Mouse (Mus musculus): ENCODE results near the gene Wnt1. TPM values are rescaled to one million over a fixed set of nuclear protein-coding genes. Genes with fewer than 3 reads are reported as not detected.

Gene Wnt1
- polyA plus RNA-seq, 1 experiment from 2014 or later, result 0.10 TPM

DNA sequence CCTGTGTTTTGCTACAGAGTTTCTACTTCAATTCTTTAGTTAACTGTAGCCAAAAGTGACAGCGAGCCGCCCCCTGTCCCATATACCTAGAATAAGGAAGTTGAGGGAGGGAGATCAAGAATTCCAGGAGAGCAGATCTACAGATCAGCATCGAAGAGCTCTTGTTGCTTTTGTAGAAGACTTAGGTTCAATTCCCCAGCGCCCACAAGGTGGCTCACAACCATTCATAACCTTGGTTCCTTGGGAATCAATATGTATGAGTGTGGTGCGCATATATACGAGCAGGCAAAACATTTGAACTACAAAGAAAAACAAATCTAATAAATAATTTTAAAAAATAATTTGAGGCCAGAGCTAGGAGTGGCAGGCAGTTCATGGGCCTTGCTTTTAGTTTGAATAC, 8.5 kb upstream of the Wnt1 start:
- DNase-seq (ENCODE audit: low spot score) (no peak), ATAC-seq (ENCODE audit: low read depth) (no peak)
- H3K27ac ChIP-seq (replicated peaks; ENCODE audit: low read depth, low read length), result no peak overlapping the region
- no peaks in the 10 kb centered on the region for H3K36me3 ChIP-seq (ENCODE audit: control insufficient read depth, insufficient read depth, low read length)
- H3K27me3 ChIP-seq (replicated peaks; ENCODE audit: control insufficient read depth, insufficient read depth, low read length), result peaks cover 63% of the 10 kb centered on the region
- H3K4me1 ChIP-seq (ENCODE audit: control insufficient read depth, insufficient read depth, low read length), result peaks cover 14% of the 10 kb centered on the region; the same call in 1 of the 2 replicates
- no peak overlapping the region for H3K9ac ChIP-seq (ENCODE audit: low read depth, low read length)
- H3K9me3 ChIP-seq (ENCODE audit: control insufficient read depth, low read length), result peaks cover 4% of the 10 kb centered on the region; the same call in 1 of the 2 replicates
- no peak overlapping the region for H3K4me3 ChIP-seq (ENCODE audit: low read depth, low read length)
- no peak overlapping the region for H3K4me2 ChIP-seq (ENCODE audit: low read depth, low read length)
- WGBS, result 25% methylated on average over 6 of the region's 6 CpGs

DNA sequence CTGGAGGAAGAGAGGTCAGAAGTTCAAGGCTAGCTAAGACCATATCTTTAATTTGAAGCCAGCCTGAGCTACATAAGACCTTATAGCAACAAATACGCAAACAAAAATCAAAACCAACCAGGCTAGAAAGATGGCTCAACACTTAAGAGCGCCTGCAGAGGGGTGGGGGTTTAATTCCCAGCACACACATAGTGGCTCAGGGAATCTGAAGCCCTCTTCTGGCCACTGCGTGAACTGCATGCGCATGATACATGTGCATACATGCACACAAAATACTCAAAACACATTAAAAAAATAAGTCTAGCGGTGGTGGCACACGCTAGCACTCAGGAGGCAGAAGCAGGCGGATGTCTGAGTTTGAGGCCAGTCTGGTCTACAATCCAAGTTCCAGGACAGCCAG, 3.9 kb upstream of the Wnt1 start:
- Histone ChIP-seq H3K9ac (ENCODE audit: low read depth, low read length) (no peak overlapping the region), H3K27me3 (replicated peaks; ENCODE audit: control insufficient read depth, insufficient read depth, low read length) (peaks cover 57% of the 10 kb centered on the region), H3K27ac (replicated peaks; ENCODE audit: low read depth, low read length) (no peak overlapping the region), H3K4me3 (ENCODE audit: low read depth, low read length) (no peak overlapping the region), H3K4me2 (ENCODE audit: low read depth, low read length) (no peak overlapping the region), H3K9me3 (ENCODE audit: control insufficient read depth, low read length) (peaks cover 4% of the 10 kb centered on the region; the same call in 1 of the 2 replicates), H3K36me3 (ENCODE audit: control insufficient read depth, insufficient read depth, low read length) (no peaks in the 10 kb centered on the region), H3K4me1 (ENCODE audit: control insufficient read depth, insufficient read depth, low read length) (no peaks in the 10 kb centered on the region)
- DNase-seq (ENCODE audit: low spot score) (no peak), ATAC-seq (ENCODE audit: low read depth) (no peak)
- WGBS, result 39% methylated on average over 7 of the region's 7 CpGs

DNA sequence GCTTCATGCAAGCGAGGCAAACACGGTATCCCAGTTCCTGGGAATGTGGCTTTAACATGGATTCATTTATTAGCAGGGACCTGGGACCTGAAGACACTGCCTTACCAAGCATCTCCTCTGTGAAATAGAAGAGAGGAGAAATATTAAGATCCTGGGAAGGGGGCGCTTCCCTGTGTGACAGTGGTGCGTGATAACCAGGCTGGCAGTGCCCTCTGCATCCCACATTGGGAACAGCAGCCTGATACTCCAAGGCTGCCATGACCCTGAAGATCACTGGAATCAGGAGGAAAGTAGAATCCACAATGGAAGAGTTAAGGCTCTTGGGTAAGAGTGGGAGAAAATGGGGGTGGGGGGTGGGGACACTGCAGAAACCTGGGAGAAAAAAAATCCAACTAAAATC, 1.7 kb upstream of the Wnt1 start:
- H3K9ac ChIP-seq (ENCODE audit: low read depth, low read length), result no peak overlapping the region
- no peak overlapping the region for H3K4me3 ChIP-seq (ENCODE audit: low read depth, low read length)
- no peak overlapping the region for H3K4me2 ChIP-seq (ENCODE audit: low read depth, low read length)
- peaks cover 4% of the 10 kb centered on the region; the same call in 1 of the 2 replicates for H3K9me3 ChIP-seq (ENCODE audit: control insufficient read depth, low read length)
- peaks cover 66% of the 10 kb centered on the region for H3K27me3 ChIP-seq (replicated peaks; ENCODE audit: control insufficient read depth, insufficient read depth, low read length)
- no peaks in the 10 kb centered on the region for H3K36me3 ChIP-seq (ENCODE audit: control insufficient read depth, insufficient read depth, low read length)
- H3K4me1 ChIP-seq (ENCODE audit: control insufficient read depth, insufficient read depth, low read length), result 0 out of 2 replicates have a peak, but pooled peaks cover 8% of the 10 kb centered on the region
- DNase-seq (ENCODE audit: low spot score), result no peak
- 40% methylated on average over 4 of the region's 4 CpGs for WGBS
- no peak for ATAC-seq (ENCODE audit: low read depth)
- H3K27ac ChIP-seq (replicated peaks; ENCODE audit: low read depth, low read length), result no peak overlapping the region

DNA sequence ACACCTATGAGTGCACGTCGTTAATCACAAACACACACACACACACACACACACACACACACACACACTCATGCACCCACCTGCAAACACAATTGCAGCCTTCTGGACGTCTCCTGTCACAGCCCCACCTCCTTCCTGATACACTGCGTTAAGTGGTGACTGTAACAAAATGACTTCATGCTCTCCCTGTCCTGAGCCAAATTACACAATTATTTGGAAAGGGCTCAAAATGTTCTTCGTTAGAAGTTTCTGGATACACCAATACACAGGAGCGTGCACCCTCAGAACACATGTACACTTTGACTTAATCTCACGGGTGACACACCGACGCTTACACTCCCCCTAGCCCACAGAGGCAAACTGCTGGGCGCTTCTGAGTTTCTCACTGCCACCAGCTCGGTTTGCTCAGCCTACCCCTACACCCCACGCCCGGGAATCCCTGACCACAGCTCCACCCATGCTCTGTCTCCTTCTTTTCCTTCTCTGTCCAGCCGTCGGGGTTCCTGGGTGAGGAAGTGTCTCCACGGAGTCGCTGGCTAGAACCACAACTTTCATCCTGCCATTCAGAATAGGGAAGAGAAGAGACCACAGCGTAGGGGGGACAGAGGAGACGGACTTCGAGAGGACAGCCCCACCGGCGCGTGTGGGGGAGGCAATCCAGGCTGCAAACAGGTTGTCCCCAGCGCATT, 541 bp upstream of the Wnt1 start:
- no peak overlapping the region for H3K9ac ChIP-seq (ENCODE audit: low read depth, low read length)
- H3K4me2 ChIP-seq (ENCODE audit: low read depth, low read length), result no peak overlapping the region
- H3K9me3 ChIP-seq (ENCODE audit: control insufficient read depth, low read length), result peaks cover 4% of the 10 kb centered on the region; the same call in 1 of the 2 replicates
- no peaks in the 10 kb centered on the region for H3K36me3 ChIP-seq (ENCODE audit: control insufficient read depth, insufficient read depth, low read length)
- 0 out of 2 replicates have a peak, but pooled peaks cover 9% of the 10 kb centered on the region for H3K4me1 ChIP-seq (ENCODE audit: control insufficient read depth, insufficient read depth, low read length)
- DNase-seq (ENCODE audit: low spot score) (no peak), ATAC-seq (ENCODE audit: low read depth) (no peak)
- H3K4me3 ChIP-seq (ENCODE audit: low read depth, low read length), result peak overlapping the region; percentile 14; the same call in 1 of the 2 replicates
- peaks cover 73% of the 10 kb centered on the region for H3K27me3 ChIP-seq (replicated peaks; ENCODE audit: control insufficient read depth, insufficient read depth, low read length)
- H3K27ac ChIP-seq (replicated peaks; ENCODE audit: low read depth, low read length), result no peak overlapping the region
- WGBS, result 11% methylated on average over 24 of the region's 24 CpGs

DNA sequence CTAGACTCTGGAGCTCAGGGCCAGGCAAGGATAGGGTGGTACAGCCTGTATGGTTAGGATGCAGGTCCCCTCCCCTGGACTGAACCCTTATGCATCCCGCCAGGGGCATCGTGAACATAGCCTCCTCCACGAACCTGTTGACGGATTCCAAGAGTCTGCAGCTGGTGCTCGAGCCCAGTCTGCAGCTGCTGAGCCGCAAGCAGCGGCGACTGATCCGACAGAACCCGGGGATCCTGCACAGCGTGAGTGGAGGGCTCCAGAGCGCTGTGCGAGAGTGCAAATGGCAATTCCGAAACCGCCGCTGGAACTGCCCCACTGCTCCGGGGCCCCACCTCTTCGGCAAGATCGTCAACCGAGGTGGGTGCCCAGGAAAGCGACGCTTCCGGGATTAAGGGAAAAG, 1.1 kb downstream of the Wnt1 start:
- DNase-seq (ENCODE audit: low spot score) (no peak), ATAC-seq (ENCODE audit: low read depth) (0 out of 2 replicates have a peak, but pooled peaks have one; percentile 34)
- Histone ChIP-seq H3K4me1 (ENCODE audit: control insufficient read depth, insufficient read depth, low read length) (0 out of 2 replicates have a peak, but pooled peaks cover 9% of the 10 kb centered on the region), H3K27ac (replicated peaks; ENCODE audit: low read depth, low read length) (no peak overlapping the region), H3K27me3 (replicated peaks; ENCODE audit: control insufficient read depth, insufficient read depth, low read length) (peaks cover 90% of the 10 kb centered on the region), H3K36me3 (ENCODE audit: control insufficient read depth, insufficient read depth, low read length) (no peaks in the 10 kb centered on the region), H3K4me2 (ENCODE audit: low read depth, low read length) (peak overlapping the region; percentile 29), H3K9me3 (ENCODE audit: control insufficient read depth, low read length) (peaks cover 2% of the 10 kb centered on the region; the same call in 1 of the 2 replicates), H3K4me3 (ENCODE audit: low read depth, low read length) (peak overlapping the region; percentile 16), H3K9ac (ENCODE audit: low read depth, low read length) (no peak overlapping the region)
- under 1% methylated on average over 23 of the region's 23 CpGs for WGBS

DNA sequence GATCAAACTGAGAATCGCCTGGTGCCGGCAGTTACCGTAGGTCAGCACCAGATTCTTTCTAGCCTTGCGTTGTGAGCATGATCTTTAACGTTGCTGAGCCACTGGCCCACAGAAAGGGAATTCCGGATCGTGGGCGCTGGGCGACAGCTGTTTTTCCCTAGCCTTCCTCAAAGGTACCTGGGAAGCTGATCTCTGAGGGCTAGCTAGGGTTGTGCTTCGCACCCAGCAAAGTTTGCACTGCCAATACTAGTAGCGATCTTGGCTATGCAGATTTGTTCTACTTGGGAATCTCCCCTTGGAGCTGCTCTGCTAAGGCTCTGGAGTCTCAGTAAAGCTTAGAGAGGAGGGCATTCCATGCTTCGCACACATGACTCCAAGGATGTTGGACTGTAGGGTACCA, 1.6 kb downstream of the Wnt1 start:
- H3K4me3 ChIP-seq (ENCODE audit: low read depth, low read length), result peak overlapping the region; percentile 16; the same call in 1 of the 2 replicates
- peak overlapping the region; percentile 29 for H3K4me2 ChIP-seq (ENCODE audit: low read depth, low read length)
- peaks cover 94% of the 10 kb centered on the region for H3K27me3 ChIP-seq (replicated peaks; ENCODE audit: control insufficient read depth, insufficient read depth, low read length)
- 3% methylated on average over 12 of the region's 12 CpGs for WGBS
- DNase-seq (ENCODE audit: low spot score), result no peak
- no peak for ATAC-seq (ENCODE audit: low read depth)
- H3K27ac ChIP-seq (replicated peaks; ENCODE audit: low read depth, low read length), result no peak overlapping the region
- 0 out of 2 replicates have a peak, but pooled peaks cover 9% of the 10 kb centered on the region for H3K4me1 ChIP-seq (ENCODE audit: control insufficient read depth, insufficient read depth, low read length)
- H3K9me3 ChIP-seq (ENCODE audit: control insufficient read depth, low read length), result no peaks in the 10 kb centered on the region
- H3K9ac ChIP-seq (ENCODE audit: low read depth, low read length), result no peak overlapping the region
- no peaks in the 10 kb centered on the region for H3K36me3 ChIP-seq (ENCODE audit: control insufficient read depth, insufficient read depth, low read length)

DNA sequence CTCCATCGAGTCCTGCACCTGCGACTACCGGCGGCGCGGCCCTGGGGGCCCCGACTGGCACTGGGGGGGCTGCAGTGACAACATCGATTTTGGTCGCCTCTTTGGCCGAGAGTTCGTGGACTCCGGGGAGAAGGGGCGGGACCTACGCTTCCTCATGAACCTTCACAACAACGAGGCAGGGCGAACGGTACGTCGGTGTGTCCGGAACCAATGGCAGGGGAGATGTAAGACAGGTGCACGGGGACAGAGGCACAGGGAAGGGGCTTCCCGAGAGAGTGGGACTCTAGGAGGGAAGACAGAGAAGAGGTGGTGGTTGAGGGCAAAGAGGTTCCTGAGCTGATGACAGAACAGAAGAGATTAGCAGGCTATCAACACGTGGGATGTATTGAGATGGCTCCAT, 2.1 kb downstream of the Wnt1 start:
- Histone ChIP-seq H3K9me3 (ENCODE audit: control insufficient read depth, low read length) (no peaks in the 10 kb centered on the region), H3K4me2 (ENCODE audit: low read depth, low read length) (no peak overlapping the region), H3K9ac (ENCODE audit: low read depth, low read length) (no peak overlapping the region), H3K27me3 (replicated peaks; ENCODE audit: control insufficient read depth, insufficient read depth, low read length) (peaks cover 96% of the 10 kb centered on the region), H3K27ac (replicated peaks; ENCODE audit: low read depth, low read length) (no peak overlapping the region), H3K4me3 (ENCODE audit: low read depth, low read length) (peak overlapping the region; percentile 4; the same call in 1 of the 2 replicates), H3K4me1 (ENCODE audit: control insufficient read depth, insufficient read depth, low read length) (0 out of 2 replicates have a peak, but pooled peaks cover 9% of the 10 kb centered on the region), H3K36me3 (ENCODE audit: control insufficient read depth, insufficient read depth, low read length) (no peaks in the 10 kb centered on the region)
- DNase-seq (ENCODE audit: low spot score) (no peak), ATAC-seq (ENCODE audit: low read depth) (no peak)
- 2% methylated on average over 23 of the region's 23 CpGs for WGBS

DNA sequence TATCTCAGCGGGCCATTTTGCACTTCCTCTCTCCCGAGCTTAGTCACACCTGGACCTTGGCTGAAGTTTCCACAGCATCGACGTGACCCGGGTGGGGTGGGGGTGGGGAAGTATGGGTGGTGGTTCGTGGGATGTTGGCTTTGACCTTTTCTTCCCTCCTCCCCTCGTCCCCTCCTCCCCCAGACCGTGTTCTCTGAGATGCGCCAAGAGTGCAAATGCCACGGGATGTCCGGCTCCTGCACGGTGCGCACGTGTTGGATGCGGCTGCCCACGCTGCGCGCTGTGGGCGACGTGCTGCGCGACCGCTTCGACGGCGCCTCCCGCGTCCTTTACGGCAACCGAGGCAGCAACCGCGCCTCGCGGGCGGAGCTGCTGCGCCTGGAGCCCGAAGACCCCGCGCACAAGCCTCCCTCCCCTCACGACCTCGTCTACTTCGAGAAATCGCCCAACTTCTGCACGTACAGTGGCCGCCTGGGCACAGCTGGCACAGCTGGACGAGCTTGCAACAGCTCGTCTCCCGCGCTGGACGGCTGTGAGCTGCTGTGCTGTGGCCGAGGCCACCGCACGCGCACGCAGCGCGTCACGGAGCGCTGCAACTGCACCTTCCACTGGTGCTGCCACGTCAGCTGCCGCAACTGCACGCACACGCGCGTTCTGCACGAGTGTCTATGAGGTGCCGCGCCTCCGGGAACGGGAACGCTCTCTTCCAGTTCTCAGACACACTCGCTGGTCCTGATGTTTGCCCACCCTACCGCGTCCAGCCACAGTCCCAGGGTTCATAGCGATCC, 2.8 kb downstream of the Wnt1 start:
- 2% methylated on average over 55 of the region's 75 CpGs for WGBS
- H3K9me3 ChIP-seq (ENCODE audit: control insufficient read depth, low read length), result no peaks in the 10 kb centered on the region
- DNase-seq (ENCODE audit: low spot score), result no peak
- peak overlapping the region; percentile 30; the same call in 1 of the 2 replicates for H3K9ac ChIP-seq (ENCODE audit: low read depth, low read length)
- H3K4me1 ChIP-seq (ENCODE audit: control insufficient read depth, insufficient read depth, low read length), result 0 out of 2 replicates have a peak, but pooled peaks cover 9% of the 10 kb centered on the region
- ATAC-seq (ENCODE audit: low read depth), result no peak
- peak overlapping the region; percentile 48 for H3K4me2 ChIP-seq (ENCODE audit: low read depth, low read length)
- peak overlapping the region; percentile 33 for H3K4me3 ChIP-seq (ENCODE audit: low read depth, low read length)
- peaks cover 99% of the 10 kb centered on the region for H3K27me3 ChIP-seq (replicated peaks; ENCODE audit: control insufficient read depth, insufficient read depth, low read length)
- H3K27ac ChIP-seq (replicated peaks; ENCODE audit: low read depth, low read length), result no peak overlapping the region
- H3K36me3 ChIP-seq (ENCODE audit: control insufficient read depth, insufficient read depth, low read length), result no peaks in the 10 kb centered on the region

Data from embryonic facial prominence, embryonic 14.5 days (tissue).